Mouse (Mus musculus): ENCODE results near the gene Susd1. TPM values are rescaled to one million over a fixed set of nuclear protein-coding genes. Genes with fewer than 3 reads are reported as not detected.

Susd1 gene
- polyA plus RNA-seq (2017; shearing (Covaris generic)) = 7.8 TPM

DNA sequence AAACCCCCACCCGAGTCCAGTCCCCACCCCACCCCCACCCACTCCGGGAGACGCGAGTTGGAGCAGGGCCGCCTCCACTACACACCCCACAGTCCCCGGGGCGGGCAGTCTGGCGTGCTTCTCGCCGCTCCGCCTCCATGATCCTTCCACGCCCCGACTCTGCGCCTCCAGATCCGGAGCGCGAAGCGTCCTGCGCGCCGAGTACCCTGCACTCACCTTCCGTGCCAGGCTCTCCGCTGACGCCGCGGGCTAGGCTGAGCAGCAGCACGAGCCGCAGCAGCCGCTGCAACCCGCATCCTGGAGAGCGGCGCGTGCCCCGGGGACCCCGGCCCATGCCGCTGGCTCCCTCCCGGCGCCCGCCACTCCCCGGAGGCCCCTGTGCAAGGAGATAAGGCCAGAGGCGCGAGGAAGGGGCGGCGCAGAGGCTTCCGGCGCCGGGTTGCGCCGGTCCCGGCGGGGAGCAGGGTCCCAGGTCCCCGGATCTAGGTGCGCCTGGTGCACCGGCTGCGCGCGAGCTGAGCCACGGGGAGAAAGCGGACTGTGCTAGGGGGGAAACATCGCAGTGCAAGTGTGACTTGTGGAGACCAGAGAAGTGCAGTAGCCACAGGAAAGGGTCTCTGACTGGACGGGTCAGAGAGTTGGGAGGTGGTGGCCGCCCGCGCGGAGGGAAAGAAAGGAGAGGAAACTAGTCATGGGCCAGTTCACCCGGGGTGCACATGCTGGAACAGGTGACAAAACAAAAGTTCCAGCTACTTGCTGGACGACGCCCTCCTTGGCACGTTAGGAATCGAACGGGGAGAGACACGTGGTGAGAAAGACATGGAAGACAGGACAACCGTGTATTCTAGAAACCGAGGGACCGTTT is at the start of gene Susd1:
Susd1 (minus strand) TSS at position 644 of the 865 bp plus-strand sequence.

Other genes with a start within 250 kb of the Susd1 start
- 165 TPM for gene Ugcg, start 249.4 kb downstream of the Susd1 start, polyA plus RNA-seq (2017; shearing (Covaris generic))
- gene Ptbp3, start 110.7 kb upstream of the Susd1 start, polyA plus RNA-seq (2017; shearing (Covaris generic)) = 156 TPM
- gene Hsdl2, start 142.9 kb upstream of the Susd1 start, polyA plus RNA-seq (2017; shearing (Covaris generic)) = 44.2 TPM
- 22.1 TPM for gene E130308A19Rik, start 187.6 kb upstream of the Susd1 start, polyA plus RNA-seq (2017; shearing (Covaris generic))